In genomic region chr11:80809666-80809992, GRCm38 (mm10) we compare ENCODE assay signal across 10 mouse cellular contexts. TPM values are rescaled to one million over a fixed set of nuclear protein-coding genes. Genes with fewer than 3 reads are reported as not detected.
DNase-seq lines count a peak whose midpoint lies in the region; ATAC-seq and TF ChIP-seq lines count a peak whose summit lies in the region.
"Had no signal": no experiment of that assay in that cellular context is flagged by ENCODE, and none has a peak within 500 bp of the region (broad histone marks: within the 10 kb centered on the region; RNA-seq: fewer than 3 reads in every experiment).

No protein-coding gene starts in this region.

- 35% methylated on average over 5 of the region's 6 CpGs for WGBS in forebrain, embryonic 16.5 days
- WGBS in liver, embryonic 15.5 days (ENCODE audit: insufficient replicate concordance), result 55% methylated on average over 5 of the region's 6 CpGs

- peak; percentile 13; the same call in 1 of the 2 replicates for ATAC-seq in forebrain, embryonic 16.5 days
- peak; percentile 10; the same call in 1 of the 2 replicates for ATAC-seq in liver, embryonic 15.5 days (ENCODE audit: insufficient read depth)
- ATAC-seq in megakaryocyte, adult 5-6 weeks (ENCODE audit: poor library complexity, severe bottlenecking), result no peak

- H3K9ac ChIP-seq in forebrain, embryonic 16.5 days (replicated peaks; ENCODE audit: low read depth, low read length), result peak overlapping the region; percentile 73; the same call in 1 of the 2 replicates
- 0 out of 2 replicates have a peak overlapping the region, but pooled peaks have one; percentile 43 for H3K9ac ChIP-seq in liver, embryonic 15.5 days

- no peaks in the 10 kb centered on the region for H3K9me3 ChIP-seq in forebrain, embryonic 16.5 days (ENCODE audit: control insufficient read depth, low read length)
- H3K9me3 ChIP-seq in liver, embryonic 15.5 days (replicated peaks), result no peaks in the 10 kb centered on the region

- intact Hi-C loops in gastrocnemius, adult 2 months (cut with DNase I), result no loop called here

- peaks cover 6% of the 10 kb centered on the region for H3K36me3 ChIP-seq in C2C12 (ENCODE audit: control insufficient read depth, insufficient read depth)
- no peaks in the 10 kb centered on the region for H3K36me3 ChIP-seq in forebrain, embryonic 16.5 days (ENCODE audit: control insufficient read depth, insufficient read depth)
- no peaks in the 10 kb centered on the region for H3K36me3 ChIP-seq in liver, embryonic 15.5 days (replicated peaks)

- peaks cover 7% of the 10 kb centered on the region for H3K79me2 ChIP-seq in C2C12 (ENCODE audit: control insufficient read depth, insufficient read depth)

- peaks cover 12% of the 10 kb centered on the region for H3K4me1 ChIP-seq in forebrain, embryonic 16.5 days (replicated peaks; ENCODE audit: control insufficient read depth, insufficient read depth, low read length)
- H3K4me1 ChIP-seq in liver, embryonic 15.5 days (replicated peaks), result peaks cover 22% of the 10 kb centered on the region; the same call in 1 of the 2 replicates

- no peaks in the 10 kb centered on the region for H3K79me3 ChIP-seq in C2C12 (ENCODE audit: low read depth)

- H3K4me2 ChIP-seq in forebrain, embryonic 16.5 days (ENCODE audit: low read length), result peak overlapping the region; percentile 89
- peak overlapping the region; percentile 77 for H3K4me2 ChIP-seq in liver, embryonic 15.5 days

- peak overlapping the region; percentile 85 for H3ac ChIP-seq in C2C12 (ENCODE audit: control insufficient read depth, insufficient read length, low read depth)

- peak overlapping the region; percentile 80 for H3K4me3 ChIP-seq in gastrocnemius, adult 2 months
- peak overlapping the region; percentile 36 for H3K4me3 ChIP-seq in C2C12 (ENCODE audit: insufficient read depth, poor library complexity, severe bottlenecking)
- H3K4me3 ChIP-seq in forebrain, embryonic 16.5 days (replicated peaks; ENCODE audit: low read length), result peak overlapping the region; percentile 53
- peak overlapping the region; percentile 58 for H3K4me3 ChIP-seq in liver, embryonic 15.5 days (replicated peaks)

- H3K27ac ChIP-seq in gastrocnemius, adult 2 months, result peak overlapping the region; percentile 70; the same call in 1 of the 2 replicates
- H3K27ac ChIP-seq in forebrain, embryonic 16.5 days (ENCODE audit: low read length), result no peak overlapping the region
- 0 out of 2 replicates have a peak overlapping the region, but pooled peaks have one; percentile 19 for H3K27ac ChIP-seq in liver, embryonic 15.5 days (replicated peaks)

- H3K27me3 ChIP-seq in C2C12 (ENCODE audit: control insufficient read depth, insufficient read depth, insufficient read length), result no peaks in the 10 kb centered on the region
- H3K27me3 ChIP-seq in forebrain, embryonic 16.5 days (replicated peaks; ENCODE audit: control insufficient read depth, insufficient read depth, low read length), result no peaks in the 10 kb centered on the region
- H3K27me3 ChIP-seq in liver, embryonic 15.5 days, result peaks cover 55% of the 10 kb centered on the region

- TF ChIP-seq CTCF in gastrocnemius, adult 2 months (IDR thresholded peaks at IDR 0.05), result no peak
- no peak for TF ChIP-seq CTCF in C2C12 (IDR thresholded peaks at IDR 0.05; ENCODE audit: control insufficient read depth, insufficient read depth, insufficient read length)

- no peak for DNase-seq in gastrocnemius, adult 2 months
- no peak for DNase-seq in gastrocnemius, postnatal 4 days (ENCODE audit: low spot score in 2 of 2)
- DNase-seq in spleen, adult 18-20 months, result no peak
- no peak for DNase-seq in layer of hippocampus, adult 9-11 months

TF ChIP-seq in C2C12, 6 proteins besides CTCF, POLR2A, EP300 and RAD21:
- TF ChIP-seq USF1 (IDR thresholded peaks at IDR 0.05; ENCODE audit: low read depth) (no peak), CEBPB (IDR thresholded peaks at IDR 0.05; ENCODE audit: low read depth) (no peak), MAX (IDR thresholded peaks at IDR 0.05) (no peak), MYOG (IDR thresholded peaks at IDR 0.05; ENCODE audit: control insufficient read depth, extremely low read depth, insufficient read length) (no peak), FOSL1 (IDR thresholded peaks at IDR 0.05; ENCODE audit: insufficient read depth, low read length, poor library complexity, severe bottlenecking) (no peak), MYOD1 (IDR thresholded peaks at IDR 0.05; ENCODE audit: control insufficient read depth, insufficient read length, low read depth) (no peak)

RNA-seq across cellular contexts. Expression of gene Tmem98, which starts 0.3 kb away (rescaled TPM):
- total RNA-seq in gastrocnemius, adult 2 months (2021), result 1 to 10 TPM in 1 of 2 experiments, under 1 TPM in 1; 0.87 to 1.3 TPM
- 10 to 100 TPM; 13.5 to 13.7 TPM for total RNA-seq in gastrocnemius, postnatal 4 days (2021)
- polyA plus RNA-seq in C2C12 (2012; fragmentation: generic; extraction: Trizol), result 93.3 TPM
- 30.1 and 38.4 TPM in 2 replicates for polyA plus RNA-seq in forebrain, embryonic 16.5 days (2015; fragmentation: Nextera tagmentation; extraction: Ambion mirVana)
- 8.3 and 9.1 TPM in 2 replicates for polyA plus RNA-seq in liver, embryonic 15.5 days (2015; fragmentation: Nextera tagmentation; extraction: Ambion mirVana)
- total RNA-seq in megakaryocyte, adult 5-6 weeks (2015), result 0.16 TPM in 1 of 2 replicates, not detected in the other
- 0.22 TPM in 1 of 2 replicates, not detected in the other for total RNA-seq in megakaryocyte, adult 5-6 weeks (2017)
- total RNA-seq: neutrophil, adult 5-6 weeks had no signal

RNA-seq across cellular contexts. Expression of gene Myo1d, which starts 29.8 kb away (rescaled TPM):
- 1 to 10 TPM; 2.7 to 5.3 TPM for total RNA-seq in gastrocnemius, adult 2 months (2021)
- total RNA-seq in gastrocnemius, postnatal 4 days (2021), result 1 to 10 TPM; 7.4 to 8.4 TPM
- polyA plus RNA-seq in C2C12 (2012; fragmentation: generic; extraction: Trizol), result 10.8 TPM
- 1.7 and 2.2 TPM in 2 replicates for polyA plus RNA-seq in forebrain, embryonic 16.5 days (2015; fragmentation: Nextera tagmentation; extraction: Ambion mirVana)
- 8.6 and 9.0 TPM in 2 replicates for polyA plus RNA-seq in liver, embryonic 15.5 days (2015; fragmentation: Nextera tagmentation; extraction: Ambion mirVana)
- total RNA-seq in megakaryocyte, adult 5-6 weeks (2015), result 5.6 and 6.2 TPM in 2 replicates
- 3.0 and 4.2 TPM in 2 replicates for total RNA-seq in megakaryocyte, adult 5-6 weeks (2017)

RNA-seq across cellular contexts. Expression of gene Spaca3, which starts 48.5 kb away (rescaled TPM):
- not detected for total RNA-seq in gastrocnemius, adult 2 months (2021)
- not detected for total RNA-seq in gastrocnemius, postnatal 4 days (2021)
- polyA plus RNA-seq in C2C12 (2012; fragmentation: generic; extraction: Trizol), result not detected
- polyA plus RNA-seq in forebrain, embryonic 16.5 days (2015; fragmentation: Nextera tagmentation; extraction: Ambion mirVana), result not detected in 2 replicates
- polyA plus RNA-seq in liver, embryonic 15.5 days (2015; fragmentation: Nextera tagmentation; extraction: Ambion mirVana), result not detected in 2 replicates
- total RNA-seq in megakaryocyte, adult 5-6 weeks (2015), result not detected in 2 replicates
- total RNA-seq in megakaryocyte, adult 5-6 weeks (2017), result not detected in 2 replicates
- total RNA-seq: heart, postnatal 14 days; neutrophil, adult 5-6 weeks had no signal

Comparison
In these comparisons a context has a peak if more than half of its experiments do, and no peak if none do; other contexts are left out.
1. RNA of gene Tmem98, which starts 0.3 kb away (total RNA-seq): 13.5 to 13.7 TPM in gastrocnemius, postnatal 4 days; 0.87 to 1.3 TPM in gastrocnemius, adult 2 months and 0.16 to 0.22 TPM in megakaryocyte, adult 5-6 weeks; every median in the first group is over 4 times any median in the second.
2. Peak in every context shown above with its lines, with median percentiles within 50 percentile points of each other: H3K4me3 ChIP-seq.